Mouse (Mus musculus) limb, embryonic 14.5 days (tissue): ENCODE measurements at regions not wholly inside any gene's neighbourhood (a gene's known extent, or its start where the extent isn't known, plus 50 kb on each side); places are given as distances from the start of the nearest gene placed in this dataset.

ENCODE experiments used
- ATAC-seq: fragments of 200-750 bp; cut with Nextera tagmentation; 2 replicates; pipeline ENCODE4 v1.8.0; 2017; ENCODE audit warnings: low read depth, moderate number of reproducible peaks, moderate TSS enrichment; ENCODE audit not compliant: low FRiP score
- DNase-seq: peaks from one replicate; pipeline ENCODE4 v3.0.0-alpha.2; 2015; ENCODE audit warnings: low spot score
- H3K27ac ChIP-seq: fragments of 300-500 bp; sonication (generic); replicated peaks from 2 replicates; pipeline ENCODE4 v1.5.1; 2014; ENCODE audit warnings: low read depth, mild to moderate bottlenecking, low read length, moderate library complexity, mixed read lengths
- H3K27me3 ChIP-seq: fragments of 300-500 bp; sonication (generic); 2 replicates; pipeline ENCODE4 v1.6.1; 2014; ENCODE audit warnings: low read length, mixed read lengths; ENCODE audit not compliant: control insufficient read depth, insufficient read depth
- H3K36me3 ChIP-seq: fragments of 300-500 bp; sonication (generic); 2 replicates; pipeline ENCODE4 v1.6.1; 2014; ENCODE audit warnings: mild to moderate bottlenecking, low read length, moderate library complexity, mixed read lengths; ENCODE audit not compliant: control insufficient read depth, insufficient read depth
- H3K4me1 ChIP-seq: fragments of 300-500 bp; sonication (generic); 2 replicates; pipeline ENCODE4 v1.6.1; 2014; ENCODE audit warnings: antibody characterized with exemption, low read length, mixed read lengths; ENCODE audit not compliant: control insufficient read depth, insufficient read depth
- H3K4me2 ChIP-seq: fragments of 300-500 bp; sonication (generic); replicated peaks from 2 replicates; pipeline ENCODE4 v1.6.1; 2014; ENCODE audit warnings: low read depth, mild to moderate bottlenecking, low read length, moderate library complexity; ENCODE audit not compliant: severe bottlenecking
- H3K4me3 ChIP-seq: fragments of 300-500 bp; sonication (generic); replicated peaks from 2 replicates; pipeline ENCODE4 v1.5.1; 2014; ENCODE audit warnings: low read length
- H3K9ac ChIP-seq: fragments of 300-500 bp; sonication (generic); 2 replicates; pipeline ENCODE4 v1.6.1; 2014; ENCODE audit warnings: mild to moderate bottlenecking, low read depth, low read length, moderate library complexity; ENCODE audit not compliant: severe bottlenecking
- H3K9me3 ChIP-seq: fragments of 300-500 bp; sonication (generic); 2 replicates; pipeline ENCODE4 v1.6.1; 2016; ENCODE audit warnings: low read length; ENCODE audit not compliant: control insufficient read depth
- POLR2A ChIP-seq: fragments of 200-500 bp; IDR thresholded peaks from 2 replicates; pipeline ENCODE4 v1.8.0; 2012; ENCODE audit warnings: inconsistent platforms, mild to moderate bottlenecking, moderate library complexity, borderline replicate concordance; ENCODE audit not compliant: insufficient read depth, insufficient read length; ENCODE audit errors: extremely low read depth
- whole genome bisulfite sequencing: fragments of 180-500 bp; shearing (Covaris S2); extraction: QIAGEN DNeasy Blood & Tissue Kit; methylation state at CpG from one replicate; pipeline ENCODE4 v1.1.7; 2014; 5-methylcytosine and 5-hydroxymethylcytosine counted together

DNA sequence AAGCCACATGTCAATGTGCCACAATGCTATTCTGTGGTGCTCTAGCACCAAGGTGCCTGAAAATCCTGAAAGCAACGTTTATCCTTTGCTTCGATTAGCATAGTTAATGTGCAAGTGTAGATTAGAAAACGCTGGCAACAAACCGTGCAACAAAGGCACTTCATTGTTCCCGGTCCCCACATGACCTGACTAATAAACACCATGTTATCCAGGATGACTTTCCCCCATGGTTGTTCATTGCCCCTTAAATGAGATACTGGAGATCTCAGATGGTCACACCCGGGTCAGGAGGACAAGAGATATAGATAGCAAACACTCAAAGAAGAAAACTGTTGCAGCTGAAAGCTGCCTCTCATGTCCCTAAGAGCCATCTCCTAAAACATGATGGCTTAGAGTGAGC is 180.3 kb downstream of the Btg1 start:
- TF ChIP-seq POLR2A: no peak
- no peak overlapping the region for H3K4me2 ChIP-seq
- H3K9ac ChIP-seq: no peak overlapping the region
- H3K36me3 ChIP-seq: no peaks in the 10 kb centered on the region
- H3K27me3 ChIP-seq: no peaks in the 10 kb centered on the region
- WGBS: 82% methylated on average over 6 of the region's 6 CpGs
- DNase-seq (no peak), ATAC-seq (no peak)
- H3K9me3 ChIP-seq: no peaks in the 10 kb centered on the region
- H3K4me1 ChIP-seq: no peaks in the 10 kb centered on the region
- no peak overlapping the region for H3K4me3 ChIP-seq
- H3K27ac ChIP-seq: no peak overlapping the region

GRCm38 (mm10) chr10:96800801-96801200 is 184.0 kb downstream of the Btg1 start:
- 91% methylated on average over 3 of the region's 3 CpGs for WGBS

DNA sequence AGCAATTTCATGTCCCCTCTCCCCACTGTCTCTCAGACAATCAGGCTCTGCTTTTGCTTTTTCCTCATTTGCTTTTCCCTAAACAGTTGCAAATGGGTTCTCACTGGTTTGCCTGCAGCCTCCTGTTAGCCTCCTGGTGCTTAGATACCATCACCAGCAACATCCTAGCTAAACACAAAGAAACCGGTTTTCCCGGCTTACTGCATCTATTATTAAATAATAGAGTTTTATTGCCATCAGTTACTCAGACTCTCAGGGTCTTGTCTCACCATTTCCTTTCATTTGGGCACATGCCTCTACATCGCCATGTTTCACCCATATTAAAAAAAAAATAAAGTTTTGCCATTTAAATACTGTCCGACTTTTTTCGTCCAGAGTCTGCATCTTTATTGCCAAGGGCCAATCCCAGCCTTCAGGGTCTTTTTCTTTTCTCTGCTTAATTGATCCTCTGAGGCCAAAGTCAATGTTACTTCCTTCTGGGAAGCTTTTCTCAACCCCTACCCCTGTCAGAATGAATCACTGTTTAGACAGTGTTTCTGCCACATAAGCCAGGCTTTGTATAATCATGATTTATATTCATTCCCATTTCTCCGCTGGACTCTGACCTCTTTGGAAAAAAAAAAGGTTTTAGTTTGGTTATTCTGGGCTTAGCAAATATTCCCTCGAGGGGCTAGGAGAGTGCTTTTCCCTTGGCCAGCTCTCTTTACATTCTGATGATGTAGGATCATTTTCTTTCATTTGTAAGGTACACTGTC is 187.4 kb downstream of the Btg1 start:
- no peak for TF ChIP-seq POLR2A
- Histone ChIP-seq H3K4me2 (no peak overlapping the region), H3K27me3 (no peaks in the 10 kb centered on the region), H3K9ac (no peak overlapping the region), H3K4me1 (0 out of 2 replicates have a peak, but pooled peaks cover 2% of the 10 kb centered on the region), H3K27ac (no peak overlapping the region), H3K4me3 (no peak overlapping the region), H3K36me3 (no peaks in the 10 kb centered on the region), H3K9me3 (no peaks in the 10 kb centered on the region)
- 38% methylated on average over 7 of the region's 7 CpGs for WGBS
- DNase-seq: peak; percentile 33
- ATAC-seq: no peak

More at GRCm38 (mm10) chr10:96800801-96801200, 184.0 kb downstream of the Btg1 start:
- H3K4me3 ChIP-seq: no peak overlapping the region
- no peak overlapping the region for H3K9ac ChIP-seq
- DNase-seq (no peak), ATAC-seq (no peak)
- 0 out of 2 replicates have a peak, but pooled peaks cover 2% of the 10 kb centered on the region for H3K4me1 ChIP-seq
- no peaks in the 10 kb centered on the region for H3K36me3 ChIP-seq
- H3K9me3 ChIP-seq: no peaks in the 10 kb centered on the region
- no peak overlapping the region for H3K27ac ChIP-seq
- TF ChIP-seq POLR2A: no peak
- H3K27me3 ChIP-seq: no peaks in the 10 kb centered on the region
- no peak overlapping the region for H3K4me2 ChIP-seq

DNA sequence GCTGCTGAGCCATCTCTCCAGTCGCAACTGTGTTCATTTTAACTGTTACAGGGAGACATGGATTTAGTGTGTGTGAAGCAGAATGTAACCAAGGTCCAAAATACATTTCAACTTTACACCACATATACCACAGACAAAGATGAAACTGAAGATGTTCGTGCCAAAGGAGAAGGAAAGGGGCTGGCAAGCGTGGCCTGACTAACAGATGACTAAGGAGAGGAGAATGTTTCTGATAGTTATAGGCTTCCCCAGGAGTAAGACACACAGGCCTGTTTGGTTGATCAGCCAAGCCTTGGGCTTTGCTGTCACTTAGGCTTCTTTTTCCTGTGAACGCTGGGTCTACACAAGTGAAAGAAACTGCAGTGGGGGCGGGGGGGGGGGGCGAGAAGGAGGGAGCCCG is 189.8 kb downstream of the Btg1 start:
- H3K36me3 ChIP-seq: no peaks in the 10 kb centered on the region
- H3K27me3 ChIP-seq: no peaks in the 10 kb centered on the region
- H3K4me3 ChIP-seq: no peak overlapping the region
- WGBS: 66% methylated on average over 7 of the region's 7 CpGs
- H3K4me2 ChIP-seq: no peak overlapping the region
- no peak overlapping the region for H3K27ac ChIP-seq
- H3K4me1 ChIP-seq: 0 out of 2 replicates have a peak, but pooled peaks cover 2% of the 10 kb centered on the region
- TF ChIP-seq POLR2A: no peak
- DNase-seq (no peak), ATAC-seq (no peak)
- H3K9ac ChIP-seq: no peak overlapping the region
- H3K9me3 ChIP-seq: no peaks in the 10 kb centered on the region

DNA sequence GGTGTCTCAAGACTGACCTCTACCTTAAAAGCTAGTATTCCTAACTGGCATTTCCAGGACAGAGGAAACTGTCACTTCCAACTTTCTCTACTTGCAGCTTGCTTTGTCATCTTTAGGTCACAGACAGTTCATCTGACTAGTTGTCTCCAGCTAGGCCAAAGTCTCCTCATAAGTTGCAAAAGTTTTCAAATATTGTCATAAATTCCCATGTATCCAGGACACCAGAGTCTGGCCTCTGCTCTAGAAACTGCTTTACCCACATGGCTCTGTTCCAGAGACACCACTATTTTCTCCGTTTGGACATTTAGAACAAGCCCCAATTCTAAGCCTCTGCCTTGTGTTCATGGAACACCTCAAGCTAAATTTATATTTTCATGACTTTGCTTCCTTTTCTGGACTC is 205.0 kb downstream of the Btg1 start:
- 24% methylated on average over 1 of the region's 1 CpGs for WGBS
- Histone ChIP-seq H3K27ac (no peak overlapping the region), H3K9me3 (no peaks in the 10 kb centered on the region)

More for the DNA sequence above, 205.0 kb downstream of the Btg1 start:
- Histone ChIP-seq H3K4me1 (peaks cover 13% of the 10 kb centered on the region), H3K4me3 (no peak overlapping the region), H3K36me3 (no peaks in the 10 kb centered on the region), H3K9ac (no peak overlapping the region), H3K4me2 (no peak overlapping the region), H3K27me3 (no peaks in the 10 kb centered on the region)
- no peak for TF ChIP-seq POLR2A
- ATAC-seq (no peak; the same call in 1 of the 2 replicates), DNase-seq (no peak)
